Mouse (Mus musculus) MEL (cell line): ENCODE data around the gene Mylk.

Experiments used
- CTCF ChIP-seq, 3 experiments: IDR thresholded peaks in 2 of 3; conservative IDR thresholded peaks in 1 of 3; 2 replicates each; pipeline ENCODE4 v1.5.1; 2011 to 2012; ENCODE audit warnings: low read length in 3 of 3, low read depth in 2 of 3, mild to moderate bottlenecking in 2 of 3, improper control_type of control experiment in 1 of 3, inconsistent platforms in 1 of 3, mixed read lengths in 1 of 3, moderate library complexity in 1 of 3; ENCODE audit not compliant: control insufficient read depth in 1 of 3, insufficient read depth in 1 of 3, poor library complexity in 1 of 3, severe bottlenecking in 1 of 3
- EP300 ChIP-seq, 2 experiments: IDR thresholded peaks; 2 replicates each; pipeline ENCODE4 v1.6.1; 2011; ENCODE audit warnings: improper control_type of control experiment in 2 of 2, low read length in 2 of 2, low read depth in 1 of 2, mild to moderate bottlenecking in 1 of 2
- JUND ChIP-seq: IDR thresholded peaks from 2 replicates; pipeline ENCODE4 v1.6.1; 2011; ENCODE audit warnings: low read depth, mild to moderate bottlenecking, improper control_type of control experiment, low read length
- KAT2A ChIP-seq: conservative IDR thresholded peaks from 2 replicates; pipeline ENCODE4 v1.6.1; 2012; ENCODE audit warnings: low read depth, low read length, improper control_type of control experiment, inconsistent platforms
- MAX ChIP-seq: IDR thresholded peaks from 2 replicates; pipeline ENCODE4 v1.6.1; 2011; ENCODE audit warnings: low read length, improper control_type of control experiment
- POLR2A ChIP-seq, 2 experiments: IDR thresholded peaks; 2 replicates each; pipeline ENCODE4 v1.6.1; 2011 to 2012; ENCODE audit warnings: low read length in 2 of 2, mild to moderate bottlenecking in 2 of 2, control low read depth in 1 of 2, improper control_type of control experiment in 1 of 2, low read depth in 1 of 2, moderate library complexity in 1 of 2; ENCODE audit not compliant: control insufficient read depth in 1 of 2, insufficient read depth in 1 of 2, poor library complexity in 1 of 2
- RAD21 ChIP-seq: IDR thresholded peaks from 2 replicates; pipeline ENCODE4 v1.6.1; 2011; ENCODE audit warnings: mild to moderate bottlenecking, low read depth, low read length, improper control_type of control experiment
- SIN3A ChIP-seq: IDR thresholded peaks from 2 replicates; pipeline ENCODE4 v1.6.1; 2012; ENCODE audit warnings: low read length, improper control_type of control experiment, inconsistent platforms
- TCF12 ChIP-seq: IDR thresholded peaks from 2 replicates; pipeline ENCODE4 v1.6.1; 2014; ENCODE audit warnings: low read depth, mild to moderate bottlenecking, inconsistent platforms, low read length, improper control_type of control experiment, moderate library complexity

DNA sequence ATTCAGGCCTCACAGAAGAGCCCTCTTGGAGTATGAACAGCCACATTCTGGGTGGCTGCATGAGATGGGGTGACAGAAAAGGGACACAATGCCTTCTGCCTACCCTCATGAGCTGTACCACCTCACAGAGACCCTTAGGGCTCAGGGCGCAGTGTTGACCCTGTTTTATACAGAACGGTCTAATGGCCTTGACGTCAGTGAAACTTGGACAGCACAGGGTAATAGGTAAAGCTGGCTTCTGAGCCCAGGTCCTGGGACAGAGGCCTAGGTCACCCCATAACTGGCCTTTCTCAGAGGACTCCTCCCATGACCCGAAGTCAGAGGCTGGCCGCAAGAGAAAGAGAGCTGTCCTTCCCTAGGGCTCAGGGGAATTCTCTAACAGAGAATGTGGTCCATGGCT is 155.5 kb downstream of the Mylk start:
- TF ChIP-seq TCF12 (no peak), MAX (no peak), CTCF (IDR thresholded peaks at IDR 0.05 in 2 of 3, conservative IDR thresholded peaks at IDR 0.05 in 1 of 3; ENCODE audit: control insufficient read depth in 1 of 3, insufficient read depth in 1 of 3, low read depth in 2 of 3, low read length in 3 of 3, poor library complexity in 1 of 3, severe bottlenecking in 1 of 3) (no peak), JUND (no peak), SIN3A (no peak), EP300 (IDR thresholded peaks at IDR 0.05; ENCODE audit: low read depth in 1 of 2, low read length in 2 of 2) (no peak), RAD21 (no peak), KAT2A (no peak), POLR2A (IDR thresholded peaks at IDR 0.05; ENCODE audit: control insufficient read depth in 1 of 2, insufficient read depth in 1 of 2, low read depth in 1 of 2, low read length in 2 of 2, poor library complexity in 1 of 2) (no peak)
